Comparison of ENCODE assay signal across 9 mouse cellular contexts in genomic region chr12:12264151-12264550, GRCm38 (mm10). TPM values are rescaled to one million over a fixed set of nuclear protein-coding genes. Genes with fewer than 3 reads are reported as not detected.
DNase-seq lines count a peak whose midpoint lies in the region; ATAC-seq lines count a peak whose summit lies in the region.
"Had no signal": no experiment of that assay in that cellular context is flagged by ENCODE, and none has a peak within 500 bp of the region (broad histone marks: within the 10 kb centered on the region; RNA-seq: fewer than 3 reads in every experiment).

No protein-coding gene starts in this region.

- no peak overlapping the region for H3K4me3 ChIP-seq in liver, embryonic 11.5 days (ENCODE audit: low read depth, low read length)
- H3K4me3 ChIP-seq in lung, embryonic 15.5 days, result no peak overlapping the region
- H3K4me3 ChIP-seq in stomach, embryonic 15.5 days (replicated peaks), result no peak overlapping the region
- H3K4me3 ChIP-seq: limb, embryonic 15.5 days had no signal

- 53% methylated on average over 5 of the region's 5 CpGs for WGBS in liver, embryonic 11.5 days
- WGBS in lung, embryonic 15.5 days, result 53% methylated on average over 5 of the region's 5 CpGs
- 73% methylated on average over 5 of the region's 5 CpGs for WGBS in stomach, embryonic 15.5 days

- no peak overlapping the region for H3K9ac ChIP-seq in liver, embryonic 11.5 days (ENCODE audit: low read depth, low read length)
- H3K9ac ChIP-seq in lung, embryonic 15.5 days, result no peak overlapping the region
- H3K9ac ChIP-seq in stomach, embryonic 15.5 days, result no peak overlapping the region
- H3K9ac ChIP-seq: limb, embryonic 15.5 days had no signal

- ATAC-seq in liver, embryonic 11.5 days (replicated peaks; ENCODE audit: low FRiP score), result no peak
- no peak for ATAC-seq in lung, embryonic 15.5 days (ENCODE audit: borderline replicate concordance, extremely low read depth, low FRiP score, low TSS enrichment)
- ATAC-seq in stomach, embryonic 15.5 days (ENCODE audit: insufficient read depth, low FRiP score, low read depth), result no peak

- peak; percentile 31 to 72 for DNase-seq in adrenal gland, adult (ENCODE audit: inconsistent age in 2 of 2, low spot score in 1 of 2)
- DNase-seq in adrenal gland, postnatal 4 days (ENCODE audit: low spot score in 2 of 2), result no peak
- no peak for DNase-seq in liver, embryonic 11.5 days (ENCODE audit: low spot score)
- no peak for DNase-seq in liver
- no peak for DNase-seq in cerebellum, adult 9-11 months
- DNase-seq in layer of hippocampus, postnatal 14 days (ENCODE audit: low spot score in 2 of 2), result no peak

- H3K9me3 ChIP-seq in liver, embryonic 11.5 days (ENCODE audit: control insufficient read depth, low read length), result no peaks in the 10 kb centered on the region
- no peaks in the 10 kb centered on the region for H3K9me3 ChIP-seq in lung, embryonic 15.5 days
- H3K9me3 ChIP-seq in stomach, embryonic 15.5 days, result no peaks in the 10 kb centered on the region
- H3K9me3 ChIP-seq: limb, embryonic 15.5 days had no signal

- H3K36me3 ChIP-seq in liver, embryonic 11.5 days (ENCODE audit: control insufficient read depth, insufficient read depth, low read length), result no peaks in the 10 kb centered on the region
- no peaks in the 10 kb centered on the region for H3K36me3 ChIP-seq in lung, embryonic 15.5 days
- H3K36me3 ChIP-seq in stomach, embryonic 15.5 days, result no peaks in the 10 kb centered on the region
- H3K36me3 ChIP-seq: limb, embryonic 15.5 days had no signal

- H3K4me1 ChIP-seq in liver, embryonic 11.5 days (replicated peaks; ENCODE audit: control insufficient read depth, insufficient read depth, low read length), result peaks cover 7% of the 10 kb centered on the region
- H3K4me1 ChIP-seq in lung, embryonic 15.5 days, result peaks cover 30% of the 10 kb centered on the region
- H3K4me1 ChIP-seq in stomach, embryonic 15.5 days, result peaks cover 31% of the 10 kb centered on the region

- H3K4me2 ChIP-seq in liver, embryonic 11.5 days, result peak overlapping the region; percentile 20; the same call in 1 of the 2 replicates
- H3K4me2 ChIP-seq in lung, embryonic 15.5 days, result peak overlapping the region; percentile 86
- peak overlapping the region; percentile 87 for H3K4me2 ChIP-seq in stomach, embryonic 15.5 days

- no peak overlapping the region for H3K27ac ChIP-seq in liver, embryonic 11.5 days (ENCODE audit: low read depth, low read length)
- no peak overlapping the region for H3K27ac ChIP-seq in lung, embryonic 15.5 days
- no peak overlapping the region for H3K27ac ChIP-seq in stomach, embryonic 15.5 days
- H3K27ac ChIP-seq: limb, embryonic 15.5 days had no signal

- no peaks in the 10 kb centered on the region for H3K27me3 ChIP-seq in liver, embryonic 11.5 days (replicated peaks; ENCODE audit: control insufficient read depth, insufficient read depth, low read length)
- no peaks in the 10 kb centered on the region for H3K27me3 ChIP-seq in lung, embryonic 15.5 days
- H3K27me3 ChIP-seq in stomach, embryonic 15.5 days (replicated peaks), result no peaks in the 10 kb centered on the region
- H3K27me3 ChIP-seq: limb, embryonic 15.5 days had no signal

RNA-seq across cellular contexts. Expression of gene Fam49a, which starts 2.2 kb away (rescaled TPM):
- total RNA-seq in adrenal gland, postnatal 4 days (2021), result 10 to 100 TPM; 16.3 to 19.0 TPM
- polyA plus RNA-seq in liver, embryonic 11.5 days (2014; fragmentation: Nextera tagmentation; extraction: Ambion mirVana), result 4.8 and 5.7 TPM in 2 replicates
- polyA plus RNA-seq in lung, embryonic 15.5 days (2015; fragmentation: Nextera tagmentation; extraction: Ambion mirVana), result 12.6 and 14.4 TPM in 2 replicates
- 9.7 and 10.4 TPM in 2 replicates for polyA plus RNA-seq in stomach, embryonic 15.5 days (2015; fragmentation: Nextera tagmentation; extraction: Ambion mirVana)
- total RNA-seq in layer of hippocampus, postnatal 14 days (2021), result 100 to 1,000 TPM; 203 to 209 TPM

Comparison
In these comparisons a context has a peak if more than half of its experiments do, and no peak if none do; other contexts are left out.
1. DNase-seq: peak in adrenal gland, adult (2 of 2); none in adrenal gland, postnatal 4 days (0 of 2), liver, embryonic 11.5 days (single experiment), liver (single experiment), cerebellum, adult 9-11 months (single experiment) and layer of hippocampus, postnatal 14 days (0 of 2).
2. H3K4me2 ChIP-seq: peak in every context shown above with its lines; median percentile 87 in stomach, embryonic 15.5 days; 86 in lung, embryonic 15.5 days; 20 in liver, embryonic 11.5 days.